Mouse (Mus musculus) kidney, postnatal 0 days (tissue): ENCODE results near the gene Cntnap1. TPM values are rescaled to one million over a fixed set of nuclear protein-coding genes. Genes with fewer than 3 reads are reported as not detected.
"Not testable (repeated sequence)": the region's sequence is repeated elsewhere in the genome, so short reads cannot be mapped to it uniquely, and the experiment has no call there.

Experiments
- ATAC-seq: fragments of 200-750 bp; cut with Nextera tagmentation; replicated peaks from 2 replicates; pipeline ENCODE4 v1.8.0; 2017; ENCODE audit warnings: low read depth, moderate number of reproducible peaks, moderate TSS enrichment, moderate library complexity; ENCODE audit not compliant: low FRiP score
- DNase-seq: peaks from one replicate; pipeline ENCODE4 v3.0.0-alpha.2; 2016; ENCODE audit warnings: low spot score
- H3K27ac ChIP-seq: fragments of 300-500 bp; sonication (generic); 2 replicates; pipeline ENCODE4 v1.5.1; 2014; ENCODE audit warnings: mild to moderate bottlenecking
- H3K27me3 ChIP-seq: fragments of 300-500 bp; sonication (generic); 2 replicates; pipeline ENCODE4 v1.6.1; 2014; ENCODE audit warnings: low read length, mixed read lengths; ENCODE audit not compliant: insufficient read depth
- H3K36me3 ChIP-seq: fragments of 300-500 bp; sonication (generic); 2 replicates; pipeline ENCODE4 v1.6.1; 2014; ENCODE audit warnings: low read length, mixed read lengths; ENCODE audit not compliant: insufficient read depth
- H3K4me1 ChIP-seq: fragments of 300-500 bp; sonication (generic); replicated peaks from 2 replicates; pipeline ENCODE4 v1.6.1; 2014; ENCODE audit warnings: antibody characterized with exemption, low read length, mixed read lengths; ENCODE audit not compliant: insufficient read depth
- H3K4me2 ChIP-seq: fragments of 300-500 bp; sonication (generic); 2 replicates; pipeline ENCODE4 v1.6.1; 2014; ENCODE audit warnings: mild to moderate bottlenecking, low read length, moderate library complexity, mixed read lengths
- H3K4me3 ChIP-seq: fragments of 300-500 bp; sonication (generic); replicated peaks from 2 replicates; pipeline ENCODE4 v1.5.1; 2014; ENCODE audit warnings: low read depth, low read length
- H3K9ac ChIP-seq: fragments of 300-500 bp; sonication (generic); 2 replicates; pipeline ENCODE4 v1.6.1; 2014; ENCODE audit warnings: low read depth, low read length
- H3K9me3 ChIP-seq: fragments of 300-500 bp; sonication (generic); replicated peaks from 2 replicates; pipeline ENCODE4 v1.6.1; 2016; ENCODE audit warnings: low read length, inconsistent platforms, mixed read lengths
- CTCF ChIP-seq: IDR thresholded peaks from 2 replicates; pipeline ENCODE4 v1.5.1; 2016; ENCODE audit warnings: antibody characterized with exemption, low read depth, mild to moderate bottlenecking, moderate library complexity
- WGBS: fragments of 180-500 bp; shearing (Covaris S2); extraction: QIAGEN DNeasy Blood & Tissue Kit; methylation state at CpG from one replicate; pipeline ENCODE4 v1.1.7; 2014; 5-methylcytosine and 5-hydroxymethylcytosine counted together
- polyA plus RNA-seq: library from polyadenylated mRNA; unstranded; fragments of >200 nt; fragmentation: Nextera tagmentation; extraction: Ambion mirVana; gene quantifications from 2 replicates; pipeline ENCODE4 v1.2.1, GENCODE M21; 2015

Gene Cntnap1
- polyA plus RNA-seq, 1 experiment from 2014 or later = 0.78 TPM

DNA sequence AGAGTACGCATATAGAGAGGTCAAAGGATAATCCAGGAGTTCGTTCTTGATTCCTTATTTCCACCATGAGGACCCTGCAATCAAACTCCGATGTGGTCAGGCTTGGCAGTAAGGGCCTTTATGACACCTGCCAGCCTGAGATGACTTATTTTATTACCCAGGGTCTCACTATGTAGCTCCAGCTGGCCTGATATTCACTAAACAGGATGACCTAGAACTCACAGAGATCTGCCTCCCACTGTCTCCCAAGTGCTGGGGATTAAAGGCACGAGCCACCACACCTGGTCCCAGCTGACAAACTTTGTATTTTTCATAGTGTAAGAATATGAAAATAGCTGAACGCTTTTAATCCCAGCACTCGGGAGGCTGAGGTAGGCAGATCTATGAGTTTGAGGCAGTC is 15.2 kb upstream of the Cntnap1 start:
- 73% methylated on average over 6 of the region's 6 CpGs for WGBS
- no peaks in the 10 kb centered on the region for H3K27me3 ChIP-seq
- no peaks in the 10 kb centered on the region for H3K9me3 ChIP-seq
- no peak overlapping the region for H3K4me2 ChIP-seq
- no peak overlapping the region for H3K9ac ChIP-seq
- H3K4me3 ChIP-seq = no peak overlapping the region
- ATAC-seq (no peak), DNase-seq (no peak)
- H3K36me3 ChIP-seq = no peaks in the 10 kb centered on the region
- no peak for TF ChIP-seq CTCF
- 0 out of 2 replicates have a peak, but pooled peaks cover 6% of the 10 kb centered on the region for H3K4me1 ChIP-seq
- H3K27ac ChIP-seq = no peak overlapping the region

DNA sequence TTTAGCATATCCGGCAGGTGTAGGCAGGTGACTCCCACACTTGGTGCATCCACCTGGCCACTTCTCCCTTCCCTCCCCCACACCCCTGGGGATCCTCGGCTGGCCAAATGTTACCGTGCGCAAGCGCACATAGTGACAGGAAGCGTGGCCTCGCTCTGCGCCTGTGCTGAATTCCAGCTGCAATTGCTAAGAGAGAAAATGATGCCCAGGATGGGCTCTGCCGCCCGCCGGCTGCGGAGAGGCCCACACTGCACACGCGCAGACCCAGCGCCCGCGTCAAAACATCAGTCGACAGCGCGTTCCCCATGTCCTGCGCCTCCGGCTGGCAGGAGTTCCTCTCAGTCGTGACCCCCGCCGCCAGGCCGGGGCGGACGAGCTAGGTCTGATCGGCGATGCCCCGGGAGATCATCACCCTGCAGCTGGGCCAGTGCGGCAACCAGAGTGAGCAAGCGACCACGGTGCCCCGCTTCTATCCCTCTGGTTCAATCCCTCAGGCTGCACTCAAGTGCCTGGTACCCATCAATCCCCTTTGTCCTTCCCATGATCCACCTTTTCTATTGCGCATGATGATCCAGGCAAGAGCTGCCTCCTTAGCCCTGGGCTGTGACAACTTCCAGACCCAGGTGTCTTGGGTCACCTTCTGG is 14.5 kb upstream of the Cntnap1 start, which contains the start of gene Tubg2:
Gene Tubg2 (plus strand): TSS at position 180 of the 644 bp plus-strand sequence.
- Histone ChIP-seq H3K27me3 (no peaks in the 10 kb centered on the region), H3K27ac (0 out of 2 replicates have a peak within 1 kb of the TSS, but pooled peaks have one; percentile 54), H3K9ac (peak within 1 kb of the TSS; percentile 49), H3K9me3 (no peaks in the 10 kb centered on the region), H3K36me3 (no peaks in the 10 kb centered on the region), H3K4me1 (0 out of 2 replicates have a peak, but pooled peaks cover 6% of the 10 kb centered on the region), H3K4me3 (peak within 1 kb of the TSS; percentile 32), H3K4me2 (peak within 1 kb of the TSS; percentile 74)
- ATAC-seq (peak; percentile 57; the same call in 1 of the 2 replicates), DNase-seq (peak; percentile 77)
- WGBS = 1% methylated on average over 36 of the region's 36 CpGs
- TF ChIP-seq CTCF = no peak

DNA sequence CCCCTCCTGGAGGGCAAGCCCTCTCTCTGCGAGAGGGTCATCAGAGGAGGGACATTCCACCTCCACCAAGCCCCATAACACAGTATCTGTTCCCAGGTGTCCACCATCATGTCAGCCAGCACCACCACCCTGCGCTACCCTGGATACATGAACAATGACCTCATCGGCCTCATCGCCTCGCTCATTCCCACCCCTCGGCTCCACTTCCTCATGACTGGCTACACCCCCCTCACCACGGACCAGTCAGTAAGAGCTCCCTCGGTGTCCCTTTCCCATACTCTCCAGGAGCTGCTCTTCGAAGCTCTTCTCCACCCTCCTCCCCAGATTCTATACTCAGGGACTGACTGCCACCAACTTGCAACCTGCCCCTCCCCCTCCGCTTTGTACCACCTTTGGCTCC is 10.2 kb upstream of the Cntnap1 start:
- Histone ChIP-seq H3K4me1 (peaks cover 20% of the 10 kb centered on the region), H3K36me3 (peaks cover 16% of the 10 kb centered on the region)
- WGBS = 74% methylated on average over 5 of the region's 10 CpGs
- not testable (repeated sequence) for H3K4me2 ChIP-seq, H3K27me3 ChIP-seq, H3K4me3 ChIP-seq, DNase-seq, H3K27ac ChIP-seq, ATAC-seq, H3K9me3 ChIP-seq, H3K9ac ChIP-seq

DNA sequence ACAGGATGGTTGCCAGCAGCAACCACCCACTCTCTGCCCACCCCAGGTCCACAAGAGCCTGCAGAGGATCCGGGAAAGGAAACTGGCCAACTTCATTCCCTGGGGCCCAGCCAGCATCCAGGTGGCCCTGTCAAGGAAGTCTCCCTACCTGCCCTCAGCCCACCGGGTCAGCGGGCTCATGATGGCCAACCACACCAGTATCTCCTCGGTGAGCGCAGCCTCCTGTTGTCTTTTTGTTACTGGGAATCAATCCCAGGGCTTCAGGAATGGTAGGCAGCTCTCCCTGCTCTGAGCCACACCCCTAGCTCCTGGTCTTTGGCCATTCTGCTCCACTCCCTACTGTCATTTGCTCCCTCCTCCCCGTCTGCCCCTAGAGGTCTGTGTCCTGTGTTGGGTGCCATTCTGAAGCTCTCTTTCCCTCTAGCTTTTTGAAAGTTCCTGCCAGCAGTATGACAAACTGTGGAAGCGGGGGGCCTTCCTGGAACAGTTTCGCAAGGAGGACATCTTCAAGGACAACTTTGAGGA is 9.3 kb upstream of the Cntnap1 start:
- WGBS = 87% methylated on average over 5 of the region's 8 CpGs

DNA sequence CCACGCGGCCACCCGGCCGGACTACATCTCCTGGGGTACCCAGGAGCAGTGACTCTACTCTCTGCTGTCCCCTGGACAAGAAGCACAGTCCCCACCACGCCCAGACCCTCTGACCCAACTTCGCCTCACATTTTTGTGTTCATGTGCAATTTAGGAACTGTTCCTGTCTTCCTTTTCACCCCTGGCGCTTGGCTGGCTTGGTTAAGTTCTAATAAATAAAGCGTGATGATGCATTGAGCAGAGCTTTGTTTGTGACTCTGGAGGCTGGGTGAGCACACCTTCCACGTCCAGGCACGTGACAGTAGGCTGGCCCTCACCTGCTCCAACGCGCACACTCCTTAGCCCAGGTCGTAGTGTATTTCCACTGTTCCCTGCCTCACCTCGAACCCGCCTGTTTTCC is 8.8 kb upstream of the Cntnap1 start:
- DNase-seq = no peak
- Histone ChIP-seq H3K27ac (no peak overlapping the region), H3K4me1 (peaks cover 19% of the 10 kb centered on the region), H3K27me3 (no peaks in the 10 kb centered on the region; the same call in 1 of the 2 replicates), H3K4me2 (no peak overlapping the region), H3K36me3 (peaks cover 28% of the 10 kb centered on the region), H3K9me3 (no peaks in the 10 kb centered on the region), H3K4me3 (no peak overlapping the region), H3K9ac (no peak overlapping the region)
- 89% methylated on average over 15 of the region's 15 CpGs for WGBS
- ATAC-seq = no peak
- no peak for TF ChIP-seq CTCF

More for the DNA sequence above, 9.3 kb upstream of the Cntnap1 start:
- Histone ChIP-seq H3K4me1 (peaks cover 22% of the 10 kb centered on the region), H3K36me3 (peaks cover 22% of the 10 kb centered on the region)
- not testable (repeated sequence) for H3K9me3 ChIP-seq, H3K27ac ChIP-seq, DNase-seq, H3K27me3 ChIP-seq, H3K9ac ChIP-seq, H3K4me2 ChIP-seq, H3K4me3 ChIP-seq, ATAC-seq

DNA sequence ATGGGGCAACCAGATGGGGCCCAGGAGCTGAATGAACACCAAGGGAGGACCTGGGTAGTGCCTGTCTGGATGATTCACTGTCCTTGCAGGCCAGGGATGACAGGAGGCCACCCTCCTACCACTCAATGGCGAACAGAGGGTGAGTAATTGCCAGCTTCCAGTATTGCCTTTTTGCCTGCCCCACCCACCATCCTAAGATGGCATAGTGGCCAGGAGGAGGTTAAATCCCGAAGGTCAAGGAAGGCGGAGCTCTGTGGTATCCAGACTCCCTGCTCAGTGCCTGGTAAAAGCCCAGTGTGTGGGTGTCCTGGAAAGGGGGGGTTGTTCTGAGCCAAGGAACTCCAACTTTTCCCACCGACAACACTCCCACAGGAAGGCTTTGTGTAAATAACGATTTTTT is 8.0 kb upstream of the Cntnap1 start:
- no peak overlapping the region for H3K4me2 ChIP-seq
- no peak overlapping the region for H3K4me3 ChIP-seq
- 51% methylated on average over 5 of the region's 5 CpGs for WGBS
- peaks cover 19% of the 10 kb centered on the region for H3K4me1 ChIP-seq
- peaks cover 34% of the 10 kb centered on the region for H3K36me3 ChIP-seq
- H3K9me3 ChIP-seq = no peaks in the 10 kb centered on the region
- ATAC-seq = no peak
- H3K27me3 ChIP-seq = no peaks in the 10 kb centered on the region; the same call in 1 of the 2 replicates
- no peak for TF ChIP-seq CTCF
- no peak for DNase-seq
- no peak overlapping the region for H3K27ac ChIP-seq
- H3K9ac ChIP-seq = no peak overlapping the region
